Mouse (Mus musculus): ENCODE results near the gene Nme9.

DNA sequence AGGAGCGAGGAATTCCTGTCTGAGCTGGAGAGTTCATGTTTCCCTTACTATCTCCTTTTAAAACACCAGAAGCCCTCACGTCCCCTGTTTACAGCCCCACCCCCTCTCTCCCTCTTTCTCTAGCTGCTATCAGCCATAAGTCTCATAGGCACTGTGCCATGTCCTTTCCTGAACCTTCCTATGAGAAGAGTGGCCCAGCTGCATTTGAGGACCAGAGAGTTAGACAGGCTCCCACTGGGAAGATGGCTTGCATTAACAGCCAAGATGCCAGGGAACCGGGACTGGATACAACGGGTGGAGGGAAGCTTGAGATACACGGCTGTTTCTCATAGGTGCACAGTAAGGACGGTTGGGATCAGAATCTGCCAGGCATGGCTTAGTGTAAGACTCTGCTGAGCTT, 13.6 kb downstream of the Nme9 start:
- TF ChIP-seq CTCF (IDR thresholded peaks at IDR 0.05; ENCODE audit: insufficient read depth, low read depth, low read length) (no peak), POLR2A (IDR thresholded peaks at IDR 0.05; ENCODE audit: insufficient read depth, low read depth, low read length) (no peak)
